9 mouse cellular contexts compared by ENCODE assay signal in the genomic region with DNA sequence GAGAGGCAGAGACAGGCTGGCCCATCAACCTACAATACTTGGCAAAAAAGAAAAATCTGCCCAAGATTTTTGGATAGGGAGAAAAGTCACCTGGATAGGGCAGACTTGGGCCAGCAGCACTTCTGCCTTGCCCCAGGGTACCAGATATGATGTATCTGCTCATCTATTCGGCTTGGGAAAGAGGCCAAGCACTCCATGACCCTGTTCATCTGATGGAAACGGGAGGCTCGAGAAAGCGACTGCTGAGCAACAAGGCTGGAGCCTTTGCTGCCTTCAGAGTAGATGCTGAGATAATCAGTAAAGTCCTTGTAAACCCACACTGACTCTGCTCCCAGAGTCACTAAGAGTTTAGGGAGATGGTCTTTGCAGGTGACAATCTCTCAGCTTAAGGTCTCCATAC. TPM values are rescaled to one million over a fixed set of nuclear protein-coding genes. Genes with fewer than 3 reads are reported as not detected.
DNase-seq lines count a peak whose midpoint lies in the region; ATAC-seq and TF ChIP-seq lines count a peak whose summit lies in the region.
"Had no signal": no experiment of that assay in that cellular context is flagged by ENCODE, and none has a peak within 500 bp of the region (broad histone marks: within the 10 kb centered on the region; RNA-seq: fewer than 3 reads in every experiment).

No protein-coding gene starts in this region.

- TF ChIP-seq EP300 in liver, postnatal 0 days (IDR thresholded peaks at IDR 0.05; ENCODE audit: low read depth) = no peak

- H3K4me1 ChIP-seq in heart, embryonic 12.5 days (replicated peaks) = peaks cover 38% of the 10 kb centered on the region
- peaks cover 34% of the 10 kb centered on the region for H3K4me1 ChIP-seq in bone marrow macrophage, adult 2 months (ENCODE audit: control insufficient read depth, insufficient read depth, low read length)
- H3K4me1 ChIP-seq in heart, embryonic 16.5 days (ENCODE audit: control insufficient read depth, insufficient read depth, low read length) = peaks cover 45% of the 10 kb centered on the region
- H3K4me1 ChIP-seq in liver, postnatal 0 days (ENCODE audit: insufficient read depth) = peaks cover 25% of the 10 kb centered on the region

- H3K4me2 ChIP-seq in heart, embryonic 12.5 days = peak overlapping the region; percentile 82
- H3K4me2 ChIP-seq in heart, embryonic 16.5 days (ENCODE audit: low read depth, low read length) = peak overlapping the region; percentile 85
- H3K4me2 ChIP-seq in liver, postnatal 0 days (ENCODE audit: low read depth, low read length) = peak overlapping the region; percentile 96

- no peak for TF ChIP-seq POLR2A in bone marrow macrophage, adult 2 months (IDR thresholded peaks at IDR 0.05; ENCODE audit: borderline replicate concordance, low read depth, low read length)

- no peak for TF ChIP-seq CTCF in bone marrow macrophage, adult 2 months (IDR thresholded peaks at IDR 0.05; ENCODE audit: low read depth, low read length)
- no peak for TF ChIP-seq CTCF in liver, postnatal 0 days (IDR thresholded peaks at IDR 0.05; ENCODE audit: low read depth)

- H3K27ac ChIP-seq in heart, embryonic 12.5 days (ENCODE audit: poor library complexity, severe bottlenecking) = peak overlapping the region; percentile 88
- H3K27ac ChIP-seq in bone marrow macrophage, adult 2 months (ENCODE audit: insufficient read depth, low read depth, low read length) = no peak overlapping the region
- H3K27ac ChIP-seq in heart, embryonic 16.5 days (ENCODE audit: low read length) = peak overlapping the region; percentile 93
- peak overlapping the region; percentile 96 for H3K27ac ChIP-seq in liver, postnatal 0 days (ENCODE audit: low read depth)

- H3K27me3 ChIP-seq in heart, embryonic 12.5 days (replicated peaks) = no peaks in the 10 kb centered on the region
- no peaks in the 10 kb centered on the region for H3K27me3 ChIP-seq in heart, embryonic 16.5 days (ENCODE audit: control insufficient read depth, insufficient read depth, low read length)
- H3K27me3 ChIP-seq in liver, postnatal 0 days (ENCODE audit: insufficient read depth, low read length) = no peaks in the 10 kb centered on the region

- 72% methylated on average over 4 of the region's 4 CpGs for WGBS in heart, embryonic 12.5 days
- WGBS in heart, embryonic 16.5 days = 77% methylated on average over 4 of the region's 4 CpGs
- WGBS in liver, postnatal 0 days (ENCODE audit: insufficient replicate concordance) = 64% methylated on average over 4 of the region's 4 CpGs

- peaks cover 41% of the 10 kb centered on the region for H3K36me3 ChIP-seq in heart, embryonic 12.5 days
- H3K36me3 ChIP-seq in heart, embryonic 16.5 days (ENCODE audit: control insufficient read depth, insufficient read depth) = peaks cover 22% of the 10 kb centered on the region
- H3K36me3 ChIP-seq in liver, postnatal 0 days (replicated peaks; ENCODE audit: insufficient read depth, low read length) = peaks cover 40% of the 10 kb centered on the region

- H3K4me3 ChIP-seq in heart, embryonic 12.5 days = peak overlapping the region; percentile 67
- H3K4me3 ChIP-seq in bone marrow macrophage, adult 2 months (ENCODE audit: insufficient read depth, low read length) = peak overlapping the region; percentile 81
- peak overlapping the region; percentile 55 for H3K4me3 ChIP-seq in heart, embryonic 16.5 days (ENCODE audit: low read length)
- H3K4me3 ChIP-seq in liver, postnatal 0 days (ENCODE audit: low read depth, low read length) = peak overlapping the region; percentile 72

- no peak for ATAC-seq in heart, embryonic 12.5 days (ENCODE audit: insufficient number of reproducible peaks, low FRiP score)
- ATAC-seq in heart, embryonic 16.5 days (replicated peaks; ENCODE audit: extremely low read depth, insufficient read depth, low FRiP score) = no peak
- no peak for ATAC-seq in liver, postnatal 0 days
- no peak for ATAC-seq in monocyte, adult 5-6 weeks (replicated peaks; ENCODE audit: insufficient number of reproducible peaks, low FRiP score, low TSS enrichment, poor library complexity, severe bottlenecking)

- H3K9me3 ChIP-seq in heart, embryonic 12.5 days (replicated peaks) = peaks cover 5% of the 10 kb centered on the region
- H3K9me3 ChIP-seq in heart, embryonic 16.5 days (replicated peaks; ENCODE audit: control insufficient read depth, low read length) = peaks cover 4% of the 10 kb centered on the region
- no peaks in the 10 kb centered on the region for H3K9me3 ChIP-seq in liver, postnatal 0 days (ENCODE audit: low read length)

- no peak for DNase-seq in heart, postnatal 4 days
- DNase-seq in liver, postnatal 0 days = no peak
- no peak for DNase-seq in layer of hippocampus, adult 9-11 months
- DNase-seq in adrenal gland, postnatal 4 days (ENCODE audit: low spot score in 2 of 2) = no peak

- peak overlapping the region; percentile 83; the same call in 1 of the 2 replicates for H3K9ac ChIP-seq in heart, embryonic 12.5 days
- peak overlapping the region; percentile 81 for H3K9ac ChIP-seq in heart, embryonic 16.5 days (ENCODE audit: low read length)
- H3K9ac ChIP-seq in liver, postnatal 0 days (replicated peaks) = peak overlapping the region; percentile 81

RNA-seq across cellular contexts. Expression of a gene that starts 1.5 kb away (rescaled TPM):
- polyA plus RNA-seq in heart, embryonic 12.5 days (2016; fragmentation: Nextera tagmentation; extraction: Ambion mirVana) = 655 and 695 TPM in 2 replicates
- 100 to 1,000 TPM; 404 to 419 TPM for total RNA-seq in heart, postnatal 4 days (2021)
- 259 and 267 TPM in 2 replicates for polyA plus RNA-seq in bone marrow macrophage, adult 2 months (2012; ENCODE audit: insufficient read depth, insufficient read length, missing spikeins)
- 676 and 692 TPM in 2 replicates for polyA plus RNA-seq in heart, embryonic 16.5 days (2015; fragmentation: Nextera tagmentation; extraction: Ambion mirVana)
- 2,261 and 2,342 TPM in 2 replicates for polyA plus RNA-seq in liver, postnatal 0 days (2015; fragmentation: Nextera tagmentation; extraction: Ambion mirVana)
- 183 to 239 TPM (median 190 TPM) in 3 replicates for total RNA-seq in monocyte, adult 5-6 weeks (2017)
- total RNA-seq in adrenal gland, postnatal 4 days (2021) = 100 to 1,000 TPM; 429 to 512 TPM

RNA-seq across cellular contexts. Expression of a gene that starts 1.6 kb away (rescaled TPM):
- polyA plus RNA-seq in heart, embryonic 12.5 days (2016; fragmentation: Nextera tagmentation; extraction: Ambion mirVana) = 11.8 and 14.1 TPM in 2 replicates
- 10 to 100 TPM in 1 of 2 experiments, 1 to 10 TPM in 1; 6.6 to 10.3 TPM for total RNA-seq in heart, postnatal 4 days (2021)
- polyA plus RNA-seq in bone marrow macrophage, adult 2 months (2012; ENCODE audit: insufficient read depth, insufficient read length, missing spikeins) = 5.3 and 8.7 TPM in 2 replicates
- polyA plus RNA-seq in heart, embryonic 16.5 days (2015; fragmentation: Nextera tagmentation; extraction: Ambion mirVana) = 8.1 and 11.7 TPM in 2 replicates
- 5.1 and 5.5 TPM in 2 replicates for polyA plus RNA-seq in liver, postnatal 0 days (2015; fragmentation: Nextera tagmentation; extraction: Ambion mirVana)
- 3.0 to 10.3 TPM (median 8.4 TPM) in 3 replicates for total RNA-seq in monocyte, adult 5-6 weeks (2017)
- total RNA-seq in adrenal gland, postnatal 4 days (2021) = 10 to 100 TPM; 12.5 to 14.2 TPM

RNA-seq across cellular contexts. Expression of a gene that starts 45.5 kb away (rescaled TPM):
- 14.3 and 15.0 TPM in 2 replicates for polyA plus RNA-seq in heart, embryonic 12.5 days (2016; fragmentation: Nextera tagmentation; extraction: Ambion mirVana)
- total RNA-seq in heart, postnatal 4 days (2021) = 1 to 10 TPM; 3.6 to 5.5 TPM
- 71.5 and 83.0 TPM in 2 replicates for polyA plus RNA-seq in bone marrow macrophage, adult 2 months (2012; ENCODE audit: insufficient read depth, insufficient read length, missing spikeins)
- polyA plus RNA-seq in heart, embryonic 16.5 days (2015; fragmentation: Nextera tagmentation; extraction: Ambion mirVana) = 10.2 and 10.4 TPM in 2 replicates
- 194 and 201 TPM in 2 replicates for polyA plus RNA-seq in liver, postnatal 0 days (2015; fragmentation: Nextera tagmentation; extraction: Ambion mirVana)
- 3.2 to 9.4 TPM (median 8.2 TPM) in 3 replicates for total RNA-seq in monocyte, adult 5-6 weeks (2017)
- 10 to 100 TPM; 17.5 to 18.5 TPM for total RNA-seq in adrenal gland, postnatal 4 days (2021)
- total RNA-seq: neutrophil, adult 5-6 weeks had no signal
